Mouse (Mus musculus) gastrocnemius, postnatal 4 days (tissue): ENCODE measurements at regions not wholly inside any gene's neighbourhood (a gene's known extent, or its start where the extent isn't known, plus 50 kb on each side); places are given as distances from the start of the nearest gene placed in this dataset.

ENCODE experiments used
- DNase-seq, 2 experiments: peaks; one replicate each; pipeline ENCODE4 v3.0.0; 2021 to 2022; ENCODE audit warnings: low spot score in 2 of 2, mixed read lengths in 2 of 2

DNA sequence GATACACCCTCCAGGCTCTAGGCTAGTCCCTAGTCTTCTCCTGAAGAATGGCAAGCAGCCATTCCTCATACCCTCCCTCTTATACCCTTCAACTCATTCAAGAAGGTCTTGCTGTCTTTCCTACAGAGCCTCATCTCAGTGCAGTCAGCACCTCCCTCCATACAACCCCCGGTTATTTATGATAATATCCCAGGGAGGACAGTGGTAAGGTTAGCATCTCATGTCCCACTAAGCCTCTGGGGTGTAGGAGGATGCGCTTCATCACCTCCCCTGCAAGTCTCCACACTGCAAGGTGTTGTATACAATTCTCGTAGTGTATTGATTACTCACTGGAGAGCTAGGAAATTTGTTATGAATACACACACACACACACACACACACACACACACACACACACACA is 80.2 kb upstream of the Shisa6 start:
- DNase-seq: no peak

DNA sequence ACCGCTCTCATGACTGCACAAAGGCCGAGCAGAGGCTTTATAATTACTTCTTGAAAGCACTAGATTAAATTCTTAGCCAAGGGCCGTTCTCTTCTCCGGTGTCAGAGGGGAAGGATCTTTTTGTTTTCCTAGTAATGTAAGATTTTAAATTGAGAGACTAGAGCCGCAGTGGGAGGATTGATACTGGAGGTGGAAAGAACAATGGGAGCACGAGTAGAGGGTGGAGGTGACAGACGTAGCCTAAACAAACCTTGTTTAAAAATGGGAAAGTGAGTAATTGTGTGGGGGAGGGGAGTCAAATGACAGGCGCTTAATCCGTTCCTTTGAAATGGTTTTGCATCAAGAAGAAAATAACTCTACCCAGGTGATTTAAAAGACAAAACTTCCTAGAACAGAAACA is 80.9 kb upstream of the Shisa6 start:
- DNase-seq: no peak

DNA sequence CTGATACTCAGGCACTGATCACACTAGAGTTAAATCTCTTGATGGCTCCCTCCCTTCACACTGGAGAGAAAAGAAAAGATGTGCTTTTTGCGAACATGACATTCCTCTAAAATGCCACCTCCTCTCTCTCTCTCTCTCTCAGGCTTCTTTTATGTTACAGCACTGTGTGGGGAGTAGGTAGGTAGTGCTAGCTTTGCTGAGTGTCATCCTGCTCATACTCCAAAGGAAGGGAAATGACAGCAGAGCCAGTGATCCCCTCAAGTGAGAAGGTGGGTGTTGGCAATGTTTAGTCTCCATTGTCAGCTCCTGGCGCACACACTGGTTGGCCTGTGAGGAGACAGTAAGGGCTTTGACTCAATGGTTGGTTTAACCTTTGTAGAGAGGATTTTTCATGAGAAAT is 84.0 kb upstream of the Shisa6 start:
- DNase-seq: no peak

DNA sequence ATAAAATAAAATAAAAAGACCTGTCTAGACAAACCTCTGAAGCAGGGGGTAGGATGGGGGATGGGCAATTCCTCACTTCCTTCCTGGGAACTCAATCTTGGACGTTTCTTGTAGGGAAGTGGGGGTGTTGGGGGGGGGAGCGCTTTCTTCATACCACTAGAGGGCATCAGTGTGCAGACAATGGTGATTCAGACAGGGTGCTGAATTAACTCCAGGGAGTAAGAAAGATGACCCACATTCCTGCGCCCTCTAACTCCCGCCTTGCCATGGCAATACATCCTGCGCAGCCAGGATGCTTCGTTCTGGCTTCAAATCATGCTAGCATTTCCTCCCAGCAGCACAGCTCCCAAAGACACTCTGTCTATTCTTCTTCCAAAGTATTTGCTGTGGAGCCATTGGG is 87.4 kb upstream of the Shisa6 start:
- DNase-seq: peak in 1 of 2 experiments; percentile 10

DNA sequence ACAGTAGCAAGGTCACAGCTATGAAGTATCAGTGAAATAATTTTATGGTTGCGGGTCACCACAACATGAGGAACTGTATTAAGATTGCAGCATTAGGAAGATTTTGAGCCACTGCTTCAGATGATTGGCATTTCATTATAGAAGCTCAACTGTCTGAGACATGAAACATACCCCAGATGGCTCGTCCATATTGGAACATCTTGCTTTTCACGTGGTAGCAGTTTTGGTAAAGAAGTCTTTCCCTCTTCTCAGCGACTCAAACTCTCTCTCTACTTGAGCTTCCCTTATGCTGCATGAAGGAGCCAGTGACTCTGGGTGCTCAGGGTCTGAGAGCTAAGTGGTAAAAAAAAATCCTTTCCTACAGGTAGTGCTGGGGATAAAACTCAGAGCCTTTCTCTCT is 99.7 kb upstream of the Shisa6 start:
- DNase-seq: no peak

DNA sequence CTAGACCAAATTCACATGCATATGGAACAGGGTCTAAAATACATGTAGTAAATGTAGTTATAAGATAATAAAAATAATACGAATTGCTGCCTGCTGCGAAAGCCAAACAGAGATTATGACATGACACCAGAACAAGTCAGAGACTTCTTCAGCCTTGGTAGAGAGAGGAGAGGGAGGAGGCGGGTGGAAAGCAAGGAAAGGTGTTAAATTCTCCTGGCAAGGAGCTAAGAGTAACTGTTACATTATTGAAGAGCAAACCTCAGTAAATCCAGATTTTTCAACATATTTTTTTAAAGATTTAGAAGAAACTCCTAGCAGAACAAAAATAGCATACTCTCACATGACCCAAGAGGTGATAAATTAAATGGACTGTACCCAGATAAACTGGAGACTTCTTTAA is 131.0 kb upstream of the Shisa6 start:
- DNase-seq: no peak

DNA sequence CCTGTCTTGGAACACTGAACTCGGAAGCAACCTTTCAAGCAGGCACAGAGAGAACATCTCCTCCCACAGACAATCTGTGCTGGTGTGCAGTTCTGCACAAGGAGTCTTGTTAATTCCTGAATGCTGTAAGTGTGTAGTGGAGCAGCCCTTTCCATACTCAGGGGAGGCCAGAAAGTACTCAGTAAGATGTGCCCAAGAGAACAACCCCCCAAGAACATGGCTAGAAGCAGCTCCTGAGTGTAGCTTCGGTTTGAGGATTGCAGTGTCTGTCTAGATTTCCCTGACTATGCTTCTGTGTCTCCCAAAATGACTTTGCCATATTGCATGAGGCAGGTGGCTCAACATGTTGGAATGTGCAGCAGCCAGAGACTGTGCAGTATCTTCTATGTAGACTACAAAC is 148.8 kb upstream of the Shisa6 start:
- DNase-seq: no peak

DNA sequence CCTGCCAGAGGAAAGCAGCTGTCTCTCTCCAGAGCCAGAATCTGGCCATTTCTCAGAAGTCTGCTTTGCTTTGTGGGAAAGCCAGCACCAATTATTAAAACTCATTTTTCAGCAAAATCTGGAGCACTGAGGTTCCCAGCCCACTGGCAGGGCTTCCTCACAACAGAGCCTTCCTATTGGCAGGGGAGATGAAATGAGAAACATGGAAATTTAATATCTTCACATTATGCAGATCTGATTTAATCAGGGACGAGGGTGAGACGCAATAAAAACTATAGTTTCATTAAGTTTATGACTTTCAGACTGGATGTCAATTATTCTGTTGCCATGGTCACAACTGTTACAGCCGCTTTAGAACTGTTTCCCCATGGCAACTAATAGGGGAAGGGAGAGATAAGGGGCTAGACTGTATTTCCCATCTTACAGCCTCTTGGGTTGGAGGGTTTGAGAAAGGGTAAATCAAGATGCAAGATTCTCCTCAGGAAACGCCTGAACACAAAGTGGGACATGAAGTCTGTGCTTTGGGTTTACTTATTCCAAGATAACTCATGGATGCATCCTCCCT is 154.4 kb upstream of the Shisa6 start:
- DNase-seq: peak in 1 of 2 experiments; percentile 7

DNA sequence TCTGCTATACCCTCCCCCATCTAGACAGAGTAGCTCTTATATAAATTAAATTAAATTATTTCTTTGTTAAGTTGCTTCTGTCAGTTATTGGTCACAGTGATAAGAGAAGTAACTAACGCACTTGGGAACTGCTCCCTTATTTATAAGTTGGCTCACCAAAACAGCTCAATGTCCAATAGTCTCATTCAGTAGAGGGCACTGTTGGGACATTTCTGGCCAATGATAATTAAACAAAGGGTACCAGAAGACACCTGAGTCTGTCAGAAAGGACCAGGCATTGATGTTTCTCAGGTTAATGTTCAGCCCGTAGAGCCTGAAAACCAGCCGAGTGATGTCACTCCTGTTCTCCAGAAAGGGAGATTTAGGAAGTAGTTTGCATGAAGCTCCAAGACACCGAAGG is 156.1 kb upstream of the Shisa6 start:
- no peak for DNase-seq

DNA sequence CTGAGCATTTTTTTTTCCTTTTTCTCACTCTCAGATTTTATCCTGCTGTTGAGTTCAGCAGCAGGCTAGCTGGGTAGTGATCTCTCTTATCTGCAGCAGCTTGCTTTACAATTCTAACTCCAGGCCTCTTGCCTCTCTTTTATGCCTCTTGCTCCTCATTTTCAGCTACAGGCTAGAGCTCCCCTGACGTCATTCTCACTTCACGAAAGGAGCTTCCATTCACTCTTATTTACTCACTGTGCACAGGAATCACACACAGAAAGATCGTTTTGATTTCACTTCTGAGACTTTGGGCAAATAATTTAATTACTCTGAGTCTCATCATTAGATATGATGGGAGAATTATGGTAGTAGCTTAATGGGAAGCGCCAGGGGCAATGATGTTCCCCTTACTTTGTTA is 158.4 kb upstream of the Shisa6 start:
- no peak for DNase-seq

DNA sequence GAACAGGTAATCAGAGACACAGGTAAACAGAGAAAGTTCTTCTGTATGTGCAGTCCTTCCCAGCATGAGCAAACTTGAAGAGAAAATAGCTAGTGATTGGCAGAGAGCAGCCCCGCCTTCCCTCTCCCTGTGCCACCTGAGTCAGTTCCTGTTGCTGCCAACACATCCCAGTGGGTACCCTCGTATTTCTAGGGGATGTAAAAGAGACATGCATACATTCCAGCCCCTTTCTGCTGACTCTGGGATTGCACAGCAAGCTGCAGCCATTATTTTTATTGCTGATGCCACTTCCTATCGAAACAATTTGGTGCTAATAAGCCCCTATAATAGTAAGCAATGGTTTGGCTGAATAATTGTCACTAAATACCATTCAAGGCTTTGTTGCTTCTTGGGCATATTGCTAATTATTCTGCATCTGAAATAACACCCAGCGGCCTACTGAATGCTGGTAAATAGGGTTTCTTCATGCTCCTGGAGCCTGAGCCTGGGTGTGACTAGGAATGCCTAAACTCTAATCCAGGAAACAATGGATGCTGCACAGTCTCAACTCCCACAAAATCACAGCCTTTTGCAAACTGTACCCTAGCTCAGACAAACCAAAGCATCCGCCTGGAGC is 169.0 kb upstream of the Shisa6 start:
- no peak for DNase-seq

DNA sequence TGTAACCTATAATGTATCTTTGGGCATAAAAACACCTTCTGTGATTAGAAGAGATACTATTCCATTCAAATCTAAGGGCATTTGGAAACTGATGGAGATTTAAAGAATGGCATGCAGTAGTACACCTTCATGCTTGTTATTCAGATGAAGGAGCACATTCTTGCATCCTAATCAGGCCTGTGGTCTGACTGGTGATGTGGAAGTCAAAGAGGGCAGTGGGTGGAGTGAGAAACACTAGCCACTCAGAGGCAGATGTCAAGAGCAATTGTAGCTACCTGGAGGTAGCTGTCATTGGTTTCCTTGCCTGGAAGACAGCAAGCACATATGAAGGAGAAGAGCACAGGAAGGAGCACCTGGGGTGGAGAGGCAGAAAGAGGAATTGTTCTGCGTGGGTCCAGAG is 171.0 kb upstream of the Shisa6 start:
- DNase-seq: no peak

DNA sequence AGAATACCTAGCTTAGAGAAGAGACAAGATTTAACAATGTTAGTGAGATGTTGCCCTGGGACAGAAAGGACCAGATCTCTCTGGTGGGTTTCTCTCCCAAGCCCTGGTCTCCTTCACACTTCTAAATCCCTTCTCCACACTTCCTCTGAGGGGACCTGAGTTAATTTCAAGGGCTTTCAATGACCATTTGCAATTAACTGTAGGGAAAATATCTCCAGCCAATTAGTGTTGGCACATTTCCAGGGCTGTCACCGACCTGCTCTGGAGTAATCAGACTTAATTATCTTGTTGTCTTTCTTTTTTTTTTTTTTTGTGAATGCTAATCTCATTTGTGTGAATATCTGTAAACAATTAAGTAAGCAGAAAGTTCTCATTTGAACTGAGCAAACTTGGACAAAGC is 166.3 kb upstream of the Pirt start:
- DNase-seq: no peak

DNA sequence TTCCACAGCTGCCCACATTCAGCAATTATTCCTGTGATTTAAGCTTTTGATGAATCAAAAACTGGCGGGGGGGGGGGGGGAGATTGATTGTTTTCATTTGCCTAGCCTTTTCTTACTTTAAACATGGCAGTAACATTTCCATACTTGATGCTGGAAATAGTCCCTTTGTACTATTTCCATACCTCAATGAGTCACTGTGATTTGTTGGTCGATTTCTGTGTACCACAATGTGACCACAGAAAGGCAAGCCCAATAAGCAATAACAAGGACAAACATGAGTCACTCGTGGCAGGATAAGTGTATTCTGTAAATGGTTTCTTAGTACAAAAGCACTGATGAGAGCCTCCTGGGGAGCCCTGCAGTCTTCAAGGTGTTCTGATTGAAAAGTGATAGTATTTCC is 121.8 kb upstream of the Pirt start:
- DNase-seq: no peak

DNA sequence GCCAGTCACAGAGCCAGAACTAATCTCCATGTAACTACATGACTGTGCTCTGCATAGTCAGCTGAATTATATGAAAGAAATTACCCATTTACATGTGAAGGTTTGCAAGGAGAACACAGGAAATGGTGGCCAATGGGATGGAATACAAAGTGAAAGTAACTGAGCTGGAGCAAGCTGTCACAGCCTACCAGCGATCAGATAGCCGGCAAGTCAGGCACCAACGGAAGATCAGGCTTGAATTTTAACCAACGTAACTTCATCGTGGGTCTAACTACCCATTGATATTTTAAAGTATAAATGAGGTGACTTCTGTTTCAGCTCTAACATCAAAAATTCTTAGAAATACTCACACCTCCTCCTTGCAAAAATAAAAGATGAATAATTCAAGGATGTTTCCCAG is 104.9 kb upstream of the Pirt start:
- no peak for DNase-seq

DNA sequence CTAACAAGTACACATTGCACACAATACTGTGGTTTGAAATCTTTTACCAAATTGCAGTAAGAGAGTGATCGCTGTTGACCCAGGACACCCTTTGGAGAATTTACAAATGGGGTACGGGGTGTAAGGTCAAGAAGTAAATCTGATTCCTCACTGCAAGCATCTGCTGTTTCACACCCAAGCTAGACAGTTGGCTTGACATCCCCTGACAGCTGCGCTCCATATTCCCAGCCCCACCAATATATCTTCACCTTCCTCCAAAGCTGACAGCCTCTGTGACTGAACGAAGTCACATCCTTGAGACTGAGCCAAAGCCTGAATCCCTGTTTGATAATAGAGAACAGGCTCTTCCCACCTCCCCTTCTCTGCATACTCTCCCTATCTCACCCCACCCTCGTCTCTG is 98.5 kb upstream of the Pirt start:
- DNase-seq: no peak

DNA sequence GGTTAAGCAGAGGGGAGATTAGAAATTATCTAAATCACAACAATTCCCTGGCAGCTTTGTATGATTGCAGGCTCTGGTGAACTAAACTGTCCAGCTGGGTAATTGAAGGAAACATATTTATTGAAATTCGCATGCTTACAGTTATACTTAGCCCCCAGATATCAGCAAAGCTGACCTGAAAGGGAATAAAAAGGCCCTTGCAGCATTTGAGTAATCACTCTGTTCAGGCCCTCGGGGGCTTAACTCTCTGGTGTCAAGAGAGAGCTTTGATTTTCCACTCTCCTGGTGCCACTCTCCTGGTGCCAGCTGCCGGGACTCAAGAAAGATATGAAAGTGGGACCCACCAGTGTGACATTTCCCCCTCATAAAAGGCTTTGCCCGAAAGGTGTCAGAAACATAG is 98.0 kb upstream of the Pirt start:
- no peak for DNase-seq

DNA sequence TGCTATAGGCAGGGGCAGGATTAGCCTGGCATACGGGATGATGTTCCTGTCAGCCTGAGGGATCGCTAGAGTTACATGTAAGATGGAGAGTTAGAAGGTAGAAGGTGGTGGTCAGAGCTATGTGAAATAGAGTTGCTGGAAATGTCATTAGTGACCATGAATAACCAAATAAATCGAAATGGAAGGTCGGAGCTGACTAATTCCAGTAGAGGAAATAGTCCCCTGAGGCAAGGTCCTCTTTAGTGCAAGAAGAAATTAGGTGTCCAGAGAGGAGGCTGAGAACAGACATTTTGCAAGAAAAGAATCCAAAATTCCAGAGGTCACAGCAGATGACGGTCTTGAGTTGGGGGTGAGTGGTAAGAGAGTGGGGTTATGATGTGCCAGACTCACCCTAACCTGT is 75.9 kb upstream of the Pirt start:
- no peak for DNase-seq

DNA sequence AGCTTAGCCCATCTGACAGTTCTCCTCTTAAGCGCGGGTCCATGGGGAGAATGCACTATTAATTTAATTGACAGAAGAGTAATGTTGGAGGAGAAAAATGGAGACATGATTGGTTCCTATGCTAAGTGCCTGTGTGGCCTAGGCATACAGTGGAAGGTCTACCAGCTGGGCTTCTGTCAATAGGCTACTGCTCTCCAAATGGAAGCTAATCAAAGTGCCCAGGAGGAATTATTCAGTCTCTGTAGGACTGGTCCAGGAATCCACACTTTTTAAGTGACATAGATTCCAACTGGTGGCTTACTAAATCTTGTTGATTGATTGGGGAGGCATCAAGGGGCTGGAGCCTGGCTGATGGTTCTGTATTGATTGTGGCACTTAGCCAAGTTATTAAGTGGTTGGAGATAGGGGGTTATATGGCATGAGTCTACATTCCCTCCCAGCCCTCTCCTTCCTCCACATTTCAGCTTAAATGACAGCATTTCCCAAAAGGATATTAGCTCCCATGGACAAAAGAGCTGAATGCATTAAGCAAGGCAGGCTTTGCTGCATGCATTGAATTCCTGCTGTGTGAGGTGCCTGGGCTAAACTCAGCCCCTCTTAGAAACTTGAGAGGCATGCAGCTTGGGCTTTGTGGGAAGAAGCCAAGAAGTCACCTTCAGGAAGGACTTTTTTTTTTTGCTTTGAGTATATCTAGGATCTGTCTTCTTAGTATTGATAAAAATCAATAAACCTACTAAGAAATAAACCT is 75.0 kb upstream of the Pirt start:
- no peak for DNase-seq

DNA sequence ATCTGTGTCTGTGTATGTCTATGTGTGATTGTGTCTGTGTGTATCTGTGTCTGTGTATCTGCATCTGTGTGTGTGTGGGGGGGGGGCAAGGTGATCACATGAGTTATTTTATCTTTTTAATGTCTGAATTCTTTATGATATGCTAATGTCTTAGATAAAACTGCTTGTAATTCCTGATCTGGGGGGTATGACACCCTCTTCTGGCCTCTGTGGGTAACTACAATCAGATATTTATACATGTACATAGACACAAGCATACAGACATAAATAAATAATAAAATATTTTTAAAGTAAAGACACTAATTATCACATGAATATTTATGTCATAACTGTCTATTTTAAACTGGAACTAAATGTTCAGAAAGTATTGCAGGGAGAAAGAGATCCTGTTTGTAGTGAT is 66.5 kb upstream of the Pirt start:
- DNase-seq: no peak

DNA sequence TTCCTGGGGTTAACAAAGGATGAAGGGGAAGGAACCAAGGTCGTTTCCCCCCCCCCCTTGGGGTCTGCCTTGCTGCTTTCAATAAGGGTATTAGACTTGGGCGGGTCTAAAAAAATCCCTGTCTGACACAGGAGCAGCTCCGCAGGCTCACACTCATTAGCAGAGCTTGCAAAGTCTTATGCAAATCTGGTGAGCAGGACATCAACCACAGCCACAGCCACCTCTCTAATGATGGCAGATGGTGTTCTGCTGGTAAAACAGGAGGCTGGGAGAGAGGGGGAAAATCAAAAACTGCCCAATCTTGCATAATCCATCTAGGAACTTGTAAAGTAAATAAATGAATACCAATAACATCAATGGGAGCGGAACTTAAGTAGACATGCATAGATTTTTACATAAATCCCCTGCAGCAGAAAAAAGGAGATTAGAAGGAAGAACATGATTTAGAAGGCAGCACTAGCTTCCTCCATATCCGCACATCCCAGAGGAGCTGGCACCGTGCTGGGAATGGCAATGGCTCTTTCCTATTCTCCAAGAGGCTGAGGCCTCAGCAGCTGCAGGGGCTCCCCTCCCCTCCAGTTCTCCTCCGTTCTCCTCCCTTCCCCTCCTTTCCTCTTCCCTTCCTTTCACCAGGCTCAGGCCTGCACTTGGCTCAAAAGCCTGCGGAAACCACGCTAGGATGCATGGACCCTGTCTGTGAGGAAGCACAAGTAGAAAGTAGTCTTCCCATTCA is 65.6 kb upstream of the Pirt start:
- no peak for DNase-seq
